Mouse (Mus musculus) kidney, postnatal 14 days (tissue): Measurements from ENCODE around the gene Dmpk.
"Not testable (repeated sequence)": the region's sequence is repeated elsewhere in the genome, so short reads cannot be mapped to it uniquely, and the experiment has no call there.

ENCODE experiments used
- DNase-seq: peaks from one replicate; pipeline ENCODE4 v3.0.0; 2022; ENCODE audit warnings: mixed read lengths

Dmpk gene

DNA sequence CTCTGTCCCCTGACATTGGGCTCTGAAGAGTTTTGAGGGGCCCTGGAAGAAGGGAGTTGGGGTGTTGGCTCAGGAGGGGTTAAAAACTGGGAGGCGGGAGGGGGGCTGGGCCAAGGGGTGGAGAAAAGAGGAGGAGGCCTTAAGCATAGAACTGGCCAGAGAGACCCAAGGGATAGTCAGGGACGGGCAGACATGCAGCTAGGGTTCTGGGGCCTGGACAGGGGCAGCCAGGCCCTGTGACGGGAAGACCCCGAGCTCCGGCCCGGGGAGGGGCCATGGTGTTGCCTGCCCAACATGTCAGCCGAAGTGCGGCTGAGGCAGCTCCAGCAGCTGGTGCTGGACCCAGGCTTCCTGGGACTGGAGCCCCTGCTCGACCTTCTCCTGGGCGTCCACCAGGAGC lies at the start of gene Dmpk:
TSS of gene Dmpk (plus strand) at position 149 of the 400 bp plus-strand sequence.
- DNase-seq, result peak; percentile 40

DNA sequence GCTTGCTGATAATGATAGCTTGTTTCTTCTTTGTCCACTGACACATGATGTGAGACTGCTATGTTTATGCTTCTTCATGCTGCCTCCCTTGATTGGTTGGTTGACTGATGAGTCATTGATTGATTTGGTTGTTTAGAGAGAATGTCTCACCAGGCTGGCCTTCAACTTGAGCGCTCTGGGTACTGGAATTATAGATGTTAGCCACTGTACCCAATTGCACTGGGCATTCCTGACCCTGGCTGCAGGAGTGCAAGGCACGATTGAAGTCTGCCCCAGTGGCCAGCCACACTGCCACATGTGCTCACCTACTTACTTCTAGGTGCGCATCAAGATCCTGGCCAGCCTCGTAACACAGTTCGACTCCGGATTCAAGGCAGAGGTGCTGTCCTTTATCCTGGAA lies 39.0 kb upstream of the Dmpk start:
- no peak for DNase-seq

DNA sequence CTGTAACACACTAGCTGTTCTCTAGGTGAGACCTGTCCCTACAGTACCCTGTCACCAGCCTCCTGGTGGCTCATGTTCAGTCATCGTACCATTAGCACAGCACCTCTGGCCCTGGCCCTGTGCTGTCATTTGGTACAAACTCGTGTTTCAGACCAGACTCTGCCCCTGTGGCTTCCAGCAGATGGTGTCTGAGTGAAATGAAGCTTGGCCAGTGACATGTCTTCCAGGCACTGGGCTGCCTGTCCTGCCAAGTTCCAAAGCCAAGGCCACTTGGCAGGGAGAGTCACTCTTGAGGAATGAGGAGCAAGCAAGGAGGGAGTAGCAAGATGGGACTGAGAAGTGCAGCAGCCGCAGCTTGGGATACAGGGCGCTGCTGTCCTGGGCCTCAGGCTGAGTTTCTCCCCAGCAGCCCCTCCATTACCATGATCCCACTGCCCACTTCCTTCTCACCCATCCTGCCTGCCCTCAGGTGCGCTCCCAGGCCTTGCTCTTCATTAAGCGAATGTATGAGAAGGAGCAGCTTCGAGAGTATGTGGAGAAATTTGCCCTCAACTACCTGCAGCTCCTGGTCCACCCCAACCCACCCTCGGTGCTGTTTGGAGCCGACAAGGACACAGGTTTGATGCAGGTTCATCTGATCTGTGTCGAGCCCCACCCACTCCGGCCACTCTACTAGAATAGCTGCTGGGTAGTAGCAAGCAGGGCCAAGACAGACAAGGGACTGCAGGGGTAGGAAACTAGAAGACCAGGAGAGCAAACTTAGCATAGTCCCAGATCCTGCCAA lies 37.2 kb upstream of the Dmpk start:
- DNase-seq, result no peak

DNA sequence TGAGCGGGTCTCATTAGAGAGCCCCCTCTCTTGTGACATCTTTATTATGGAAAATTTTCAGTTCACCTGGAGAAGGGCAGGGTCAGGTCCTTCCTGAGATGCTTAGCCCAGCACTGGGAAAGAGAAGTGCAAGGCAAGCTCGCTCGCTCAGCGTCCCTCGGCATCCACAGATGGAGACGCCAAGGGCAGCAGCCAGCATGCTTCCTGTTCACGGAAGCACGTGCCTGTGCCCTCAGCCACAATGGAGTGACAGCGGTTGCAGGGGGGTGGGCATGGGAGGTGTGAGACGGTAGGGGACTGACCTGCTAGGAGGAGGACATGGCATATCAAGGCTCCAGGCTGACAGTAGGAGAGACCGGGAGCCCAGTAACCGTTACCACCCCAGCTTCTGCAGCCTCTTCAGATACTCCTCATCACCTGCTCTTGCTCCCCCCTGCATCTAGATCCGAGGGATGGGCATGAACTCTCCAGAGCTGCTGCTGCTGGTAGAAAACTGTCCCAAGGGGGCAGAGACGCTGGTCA lies 35.6 kb upstream of the Dmpk start:
- no peak for DNase-seq

DNA sequence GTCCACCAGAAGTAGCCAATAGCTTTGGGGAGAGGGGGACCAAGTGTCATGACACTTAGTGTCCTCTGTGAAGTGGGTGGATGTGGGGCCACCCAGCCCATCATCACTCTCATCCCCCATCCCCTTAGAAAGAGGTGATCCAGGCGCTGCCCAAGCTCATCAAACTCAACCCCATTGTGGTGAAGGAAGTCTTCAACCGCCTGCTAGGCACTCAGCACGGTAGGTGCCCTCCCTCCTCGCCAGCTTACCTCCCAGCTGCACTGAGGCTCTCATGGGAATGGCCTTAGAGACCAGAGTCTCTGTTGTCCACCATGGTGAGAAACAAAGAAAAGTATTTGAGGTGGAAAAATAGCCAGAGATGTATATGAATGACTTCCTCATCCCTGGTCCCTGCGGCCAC lies 34.4 kb upstream of the Dmpk start:
- no peak for DNase-seq

DNA sequence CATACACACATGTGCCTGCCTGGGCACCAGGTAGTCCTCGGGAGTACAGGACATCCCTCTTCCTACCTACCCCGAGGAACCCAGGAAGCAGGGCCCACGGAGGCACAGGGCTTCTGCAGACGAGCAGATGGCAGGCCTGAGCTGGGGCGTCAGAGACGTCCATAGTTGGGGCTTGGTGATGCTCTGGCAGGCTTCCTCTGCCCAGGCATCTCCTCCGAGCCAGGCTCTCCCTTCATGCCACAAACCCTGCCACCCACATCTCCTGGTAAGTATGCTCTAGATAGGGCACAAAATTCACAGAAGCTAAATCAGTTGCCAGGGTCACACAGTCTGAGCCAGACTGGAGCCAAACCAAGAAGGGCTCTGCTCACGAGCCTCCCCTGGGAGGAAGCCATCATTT lies 33.5 kb upstream of the Dmpk start:
- no peak for DNase-seq

DNA sequence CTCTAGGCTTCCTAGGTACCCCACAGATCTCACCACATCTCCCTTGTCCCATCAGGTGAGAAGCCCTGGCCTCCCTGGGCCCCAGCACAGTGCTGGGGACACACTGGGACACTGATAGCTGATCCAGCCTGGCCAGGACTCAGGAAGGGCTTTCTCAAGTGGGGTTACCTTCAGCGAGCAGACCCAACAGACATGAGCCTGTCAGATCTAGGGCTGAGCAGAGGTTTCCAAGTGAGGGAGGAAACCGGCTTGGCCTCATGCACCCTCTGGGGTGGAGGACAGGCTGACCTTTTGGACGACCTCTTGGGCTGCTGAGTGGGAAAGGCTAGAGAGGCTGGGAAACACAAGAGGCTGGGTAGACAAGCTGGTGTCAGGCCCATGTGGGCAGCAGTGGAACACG lies 32.5 kb upstream of the Dmpk start:
- no peak for DNase-seq

DNA sequence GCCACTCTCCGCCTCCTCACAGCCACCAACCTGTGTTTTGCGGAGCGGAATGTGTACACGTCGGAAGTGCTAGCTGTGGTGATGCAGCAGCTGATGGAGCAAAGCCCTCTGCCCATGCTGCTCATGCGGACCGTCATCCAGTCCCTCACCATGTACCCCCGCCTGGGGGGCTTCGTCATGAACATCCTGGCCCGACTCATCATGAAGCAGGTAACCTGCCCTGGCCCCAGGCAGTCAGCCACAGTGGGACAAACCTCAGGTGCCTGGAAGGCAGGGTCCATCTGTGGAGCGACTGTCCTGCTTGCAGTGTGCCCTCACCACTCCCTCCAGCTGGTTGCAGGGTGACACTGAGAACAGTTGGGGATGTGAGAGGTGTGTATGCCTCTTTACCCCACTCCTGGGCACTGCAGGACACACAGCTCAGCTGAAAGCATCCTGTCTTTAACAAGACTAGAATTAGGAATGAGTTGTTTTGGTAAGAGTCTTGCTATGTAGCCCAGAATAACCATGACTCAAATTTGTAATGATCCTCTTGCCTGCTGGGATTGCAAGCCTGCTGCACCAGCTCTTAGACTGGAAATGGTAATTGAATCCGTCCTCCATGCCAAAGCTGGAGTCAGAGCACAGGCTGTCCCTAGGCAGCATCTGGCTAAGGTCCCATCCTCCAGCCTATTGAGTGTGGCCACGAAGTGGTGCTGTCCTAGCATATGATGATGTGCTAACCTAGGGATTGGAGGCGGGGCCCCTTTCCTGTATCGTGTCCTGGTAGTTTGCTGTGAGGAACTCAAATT lies 31.1 kb upstream of the Dmpk start:
- no peak for DNase-seq

DNA sequence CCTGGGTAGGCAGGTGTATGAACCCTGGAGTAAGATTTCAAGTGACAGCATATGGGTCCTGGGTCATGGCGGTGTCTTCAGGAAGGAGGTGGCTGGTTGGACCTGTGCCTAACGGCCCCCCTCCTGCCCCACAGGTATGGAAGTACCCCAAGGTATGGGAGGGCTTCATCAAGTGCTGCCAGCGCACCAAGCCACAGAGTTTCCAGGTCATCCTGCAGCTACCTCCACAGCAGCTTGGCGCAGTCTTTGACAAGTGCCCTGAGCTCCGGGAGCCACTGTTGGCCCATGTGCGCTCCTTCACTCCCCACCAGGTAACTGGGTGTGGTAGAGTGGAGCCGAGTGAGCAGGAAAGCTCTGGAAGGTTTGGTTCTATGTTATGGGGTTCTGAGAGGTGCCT lies 30.5 kb upstream of the Dmpk start:
- DNase-seq, result no peak

DNA sequence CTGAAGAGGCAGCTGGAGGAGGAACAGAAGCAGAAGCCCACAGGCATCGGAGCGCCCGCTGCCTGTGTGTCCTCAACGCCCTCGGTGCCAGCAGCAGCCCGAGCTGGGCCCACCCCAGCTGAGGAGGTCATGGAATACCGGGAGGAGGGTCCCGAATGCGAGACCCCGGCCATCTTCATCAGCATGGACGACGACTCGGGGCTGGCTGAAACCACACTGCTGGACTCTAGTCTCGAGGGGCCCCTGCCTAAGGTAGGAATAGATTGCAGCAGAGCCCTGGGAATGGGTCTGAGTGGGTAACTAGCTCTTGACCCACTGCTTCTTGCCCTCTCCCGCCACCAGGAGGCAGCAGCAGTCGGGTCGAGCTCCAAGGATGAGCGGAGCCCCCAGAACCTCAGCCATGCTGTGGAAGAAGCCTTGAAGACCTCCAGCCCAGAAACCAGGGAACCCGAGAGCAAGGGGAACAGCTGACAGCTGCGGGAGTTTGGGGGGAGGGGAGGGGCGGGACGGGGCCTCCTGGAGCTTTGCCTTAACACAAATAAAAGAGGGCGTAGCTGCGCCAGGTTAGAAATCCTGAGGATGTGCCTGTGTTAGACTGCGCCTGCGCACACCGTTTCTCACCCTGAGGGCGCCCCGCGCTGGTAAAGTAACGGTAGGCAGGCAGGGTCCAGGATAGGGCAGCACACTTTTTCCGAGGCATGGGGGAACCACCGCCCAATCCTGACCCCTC lies 29.4 kb upstream of the Dmpk start, which contains the start of gene Rsph6a:
TSS of gene Rsph6a (plus strand) at position 644 of the 730 bp plus-strand sequence.
- peak; percentile 41 for DNase-seq

DNA sequence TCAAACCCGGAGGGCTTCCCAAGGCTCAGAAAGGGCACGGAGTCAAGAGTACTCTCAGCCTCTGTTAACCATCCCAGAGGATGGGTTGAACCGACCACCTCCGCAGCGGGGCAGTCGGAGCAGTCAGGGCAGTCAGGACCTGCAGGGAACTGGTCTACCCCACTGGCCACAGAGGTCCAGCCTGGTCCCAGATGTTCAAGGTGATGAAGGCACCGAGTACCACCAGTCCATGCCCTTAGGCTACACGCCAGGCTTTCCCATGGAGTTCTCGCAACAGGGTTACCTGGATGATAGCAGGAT lies 28.9 kb upstream of the Dmpk start:
- no peak for DNase-seq

DNA sequence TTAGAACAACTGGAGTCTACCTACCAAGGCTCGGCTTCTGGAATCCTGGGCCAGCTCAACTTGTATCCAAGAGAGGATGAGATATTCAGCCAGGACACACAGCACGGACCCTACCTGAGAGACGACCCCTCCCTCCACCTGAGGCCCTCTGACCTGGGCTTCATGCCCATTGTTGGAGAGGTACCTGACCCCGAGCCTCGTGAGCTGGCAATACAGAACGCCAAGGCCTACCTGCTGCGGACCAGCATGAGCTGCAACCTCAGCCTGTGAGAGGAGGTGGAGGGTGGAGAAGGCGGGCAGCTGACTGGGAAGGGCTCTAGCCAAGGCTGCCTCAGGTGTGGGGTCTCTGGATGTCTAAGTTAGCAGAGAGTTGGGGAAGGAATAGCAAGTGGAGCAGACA lies 28.5 kb upstream of the Dmpk start:
- DNase-seq, result no peak

DNA sequence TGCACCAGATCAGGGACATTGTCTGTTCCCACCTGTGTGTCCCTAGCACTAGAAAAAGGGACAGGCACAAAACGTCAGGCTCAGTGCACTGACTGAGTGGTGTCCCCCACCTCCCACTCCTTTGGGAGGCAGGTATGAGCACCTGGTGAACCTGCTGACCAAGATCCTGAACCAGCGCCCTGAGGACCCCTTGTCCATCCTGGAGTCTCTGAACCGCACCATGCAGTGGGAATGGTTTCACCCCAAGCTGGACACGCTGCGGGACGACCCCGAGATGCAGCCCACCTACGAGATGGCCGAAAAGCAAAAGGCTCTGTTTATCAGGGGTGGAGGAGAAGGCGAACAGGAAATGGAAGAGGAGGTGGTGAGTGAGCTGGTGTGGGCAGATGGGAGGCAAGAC lies 26.2 kb upstream of the Dmpk start:
- DNase-seq, result no peak

DNA sequence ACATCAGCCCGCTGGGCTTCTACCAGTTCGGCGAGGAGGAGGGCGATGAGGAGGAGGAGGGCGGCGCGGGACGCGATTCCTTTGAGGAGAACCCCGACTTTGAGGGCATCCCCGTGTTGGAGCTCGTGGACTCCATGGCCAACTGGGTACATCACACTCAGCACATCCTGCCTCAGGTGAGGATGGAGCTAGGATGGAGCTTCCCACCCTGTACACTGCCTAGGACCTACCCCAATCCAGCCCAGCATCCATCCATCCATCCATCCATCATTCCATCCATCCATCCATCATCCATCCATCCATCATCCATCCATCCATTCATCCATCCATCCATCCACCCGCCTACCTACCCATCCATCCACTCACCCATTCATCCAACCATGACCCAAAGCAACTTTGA lies 17.8 kb upstream of the Dmpk start:
- no peak for DNase-seq

DNA sequence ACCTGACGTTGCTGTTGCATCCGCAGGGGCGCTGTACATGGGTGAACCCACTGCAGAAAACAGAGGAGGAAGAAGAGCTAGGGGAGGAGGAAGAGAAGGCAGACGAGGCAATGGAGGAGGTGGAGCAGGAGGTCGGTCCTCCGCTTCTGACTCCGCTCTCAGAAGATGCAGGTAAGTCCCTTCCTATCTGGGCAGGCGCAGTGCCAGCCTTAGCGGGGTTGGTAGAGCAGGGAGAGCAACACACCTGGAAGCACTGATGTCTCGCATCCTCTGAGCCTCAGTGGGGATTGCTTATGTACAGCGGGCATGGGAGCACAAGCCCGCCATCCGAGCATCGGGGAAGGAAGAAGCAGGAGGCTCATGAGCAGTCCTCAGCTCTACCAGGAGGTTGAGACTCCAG lies 16.6 kb upstream of the Dmpk start:
- DNase-seq, result no peak

DNA sequence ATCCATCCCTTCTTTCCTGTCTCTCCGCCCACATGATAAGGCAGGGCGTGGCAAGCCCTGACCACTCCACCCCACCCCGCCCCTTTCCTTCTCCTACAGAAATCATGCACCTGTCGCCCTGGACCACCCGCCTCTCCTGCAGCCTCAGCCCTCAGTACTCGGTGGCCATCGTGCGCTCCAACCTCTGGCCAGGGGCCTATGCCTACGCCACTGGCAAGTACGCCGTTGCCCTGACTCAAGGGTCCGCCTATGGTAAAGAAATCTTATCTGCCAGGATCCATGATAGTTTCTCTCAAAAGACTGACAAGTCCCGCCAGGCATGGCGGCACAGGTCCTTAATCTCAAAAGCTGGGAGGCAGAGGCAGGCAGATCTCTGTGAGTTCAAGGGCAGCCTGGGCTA lies 15.7 kb upstream of the Dmpk start:
- no peak for DNase-seq

DNA sequence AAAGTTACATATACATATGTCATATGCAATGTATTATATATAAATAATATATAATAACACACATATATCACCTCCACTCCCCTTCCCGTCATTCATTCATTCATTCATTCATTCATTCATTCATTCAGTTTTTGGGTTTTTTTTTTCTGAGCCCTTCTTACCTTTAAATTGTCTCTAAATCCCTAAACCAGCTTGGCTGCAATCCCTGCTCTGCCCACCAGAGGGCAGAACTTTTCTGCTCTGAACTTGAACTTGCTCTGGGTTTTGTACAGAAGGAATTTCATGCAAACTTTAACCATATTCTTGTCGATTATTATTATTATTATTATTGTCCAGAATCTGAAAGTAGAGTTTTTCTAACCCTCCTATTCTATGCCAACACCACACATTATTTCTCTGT lies 14.9 kb upstream of the Dmpk start:
- peak; percentile 78 for DNase-seq

DNA sequence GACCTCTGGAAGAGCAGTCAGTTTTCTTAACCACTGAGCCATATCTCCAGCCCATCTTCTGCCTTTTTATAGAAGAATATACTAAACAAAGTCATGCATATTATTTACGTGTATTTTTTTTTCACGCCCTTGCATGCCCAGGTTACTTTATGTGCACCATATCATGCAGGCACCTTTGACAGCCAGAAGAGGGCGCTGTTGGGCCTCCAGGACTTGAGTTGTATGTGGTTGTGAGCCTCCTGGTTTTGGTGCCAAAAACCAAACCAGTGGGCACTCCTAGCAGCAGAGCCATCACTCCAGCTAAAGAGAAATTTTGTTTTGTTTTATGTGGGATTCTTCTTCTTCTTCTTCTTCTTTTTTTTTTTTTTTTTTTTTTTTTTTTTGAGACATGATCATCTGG lies 14.1 kb upstream of the Dmpk start:
- DNase-seq, result no peak

DNA sequence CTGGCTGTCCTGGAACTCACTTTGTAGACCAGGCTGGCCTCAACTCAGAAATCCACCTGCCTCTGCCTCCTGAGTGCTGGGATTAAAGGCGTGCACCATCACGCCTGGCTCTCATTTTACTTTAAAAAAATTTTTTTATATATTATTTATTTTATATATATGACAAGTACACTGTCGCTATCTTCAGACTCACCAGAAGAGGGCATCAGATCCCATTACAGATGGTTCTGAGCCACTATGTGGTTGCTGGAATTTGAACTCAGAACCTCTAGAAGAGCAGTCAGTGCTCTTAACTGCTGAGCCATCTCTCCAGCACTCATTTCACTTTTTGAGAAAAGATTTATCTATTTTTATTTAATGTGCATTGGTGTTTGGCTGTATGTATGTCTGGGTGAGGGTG lies 12.6 kb upstream of the Dmpk start:
- DNase-seq, result not testable (repeated sequence)

DNA sequence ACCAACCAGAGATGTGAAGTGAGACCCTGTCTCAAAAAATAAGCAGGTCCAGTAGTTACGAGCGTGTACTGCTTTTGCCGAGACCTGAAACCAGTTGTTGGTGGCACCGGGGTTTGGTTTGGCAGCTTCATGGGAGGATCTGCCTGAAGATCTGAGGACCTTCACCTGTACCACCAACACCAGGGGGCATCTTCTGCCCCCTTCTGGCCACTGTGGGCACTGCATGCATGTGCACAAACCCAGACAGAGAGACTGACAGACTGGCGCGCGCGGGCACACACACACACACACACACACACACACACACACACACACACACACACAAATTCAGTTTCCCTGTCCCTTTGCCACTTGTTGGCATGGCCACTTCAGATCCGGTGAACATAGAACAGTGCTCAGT lies 10.1 kb upstream of the Dmpk start:
- DNase-seq, result no peak

DNA sequence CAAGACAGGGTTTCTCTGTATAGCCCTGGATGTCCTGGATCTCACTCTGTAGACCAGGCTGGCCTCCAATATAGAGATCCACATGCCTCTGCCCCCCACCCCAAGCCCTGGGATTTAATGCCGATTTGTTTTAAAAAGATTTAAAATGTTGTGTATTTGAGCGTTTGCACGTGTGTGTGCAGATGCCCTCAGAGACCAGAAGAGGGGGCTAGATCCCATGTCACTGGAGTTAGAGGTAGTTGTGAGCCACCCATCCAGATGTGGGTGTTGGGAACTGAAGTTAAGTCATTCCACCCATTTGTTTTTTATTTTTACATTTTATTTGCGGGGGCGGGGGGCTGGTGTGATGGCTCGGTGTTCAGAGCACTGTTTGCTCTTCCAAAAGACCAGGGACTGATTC lies 9.2 kb upstream of the Dmpk start:
- DNase-seq, result no peak

DNA sequence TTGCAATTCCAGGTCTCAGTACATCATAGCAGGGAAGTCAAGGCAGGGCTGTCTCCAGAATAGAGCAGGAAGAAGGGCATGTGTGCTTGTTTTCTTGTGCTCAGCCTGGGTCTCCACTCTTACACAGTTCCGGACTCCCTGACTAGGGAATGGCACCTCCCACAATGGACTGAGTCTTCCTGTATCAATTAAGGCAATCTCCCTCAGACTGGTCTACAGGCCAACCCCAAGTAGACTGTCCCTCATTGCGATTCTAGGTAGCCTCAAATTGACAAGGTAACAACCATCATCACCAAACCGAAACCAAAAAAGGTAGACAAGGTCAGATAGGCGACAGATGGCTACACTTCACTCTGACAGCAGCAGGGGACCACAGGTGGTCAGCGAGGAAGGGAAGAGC lies 8.4 kb upstream of the Dmpk start:
- DNase-seq, result no peak

DNA sequence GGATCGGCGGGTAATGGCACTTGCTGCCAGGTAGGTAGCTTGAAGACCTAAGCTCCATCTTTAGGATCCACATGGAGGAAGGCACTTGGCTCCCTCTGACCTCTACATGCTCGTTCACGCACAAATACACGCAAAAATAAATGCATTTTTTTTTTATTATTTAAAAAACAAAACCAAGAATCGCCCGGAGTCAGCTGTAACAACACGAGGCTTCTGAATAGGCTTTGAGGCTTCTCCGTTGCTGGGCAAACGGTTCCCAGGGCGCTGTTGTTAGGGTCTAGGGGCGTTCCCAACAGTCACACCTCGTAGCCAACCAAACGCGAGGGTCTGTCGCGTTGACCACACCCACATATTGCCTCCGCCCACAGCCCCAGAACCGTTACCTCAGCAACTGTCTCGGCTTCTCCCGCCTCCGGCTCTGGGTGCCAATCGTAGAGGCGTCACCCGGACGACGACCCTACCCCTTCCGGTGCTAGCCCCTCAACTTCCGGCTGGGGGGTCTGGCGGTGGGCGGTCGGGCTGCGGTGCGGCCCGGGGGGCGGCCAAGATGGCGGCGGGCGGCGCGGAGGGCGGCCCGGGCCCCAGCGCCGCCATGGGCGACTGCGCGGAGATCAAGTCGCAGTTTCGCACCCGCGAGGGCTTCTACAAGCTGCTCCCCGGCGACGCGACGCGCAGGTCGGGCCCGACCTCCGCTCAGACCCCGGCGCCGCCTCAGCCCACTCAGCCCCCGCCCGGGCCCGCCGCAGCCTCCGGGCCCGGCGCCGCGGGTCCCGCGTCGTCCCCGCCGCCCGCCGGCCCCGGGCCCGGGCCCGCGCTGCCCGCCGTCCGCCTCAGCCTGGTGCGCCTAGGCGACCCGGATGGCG lies 7.7 kb upstream of the Dmpk start, which contains the start of gene Dmwd:
TSS of gene Dmwd (plus strand) at position 505 of the 863 bp plus-strand sequence.
- DNase-seq, result peak; percentile 98
